Mouse (Mus musculus) liver, embryonic 11.5 days (tissue): ENCODE measurements at regions not wholly inside any gene's neighbourhood (a gene's known extent, or its start where the extent isn't known, plus 50 kb on each side); places are given as distances from the start of the nearest gene placed in this dataset.

Experiments used
- ATAC-seq: fragments of 200-750 bp; cut with Nextera tagmentation; replicated peaks from 2 replicates; pipeline ENCODE4 v1.8.0; 2017; ENCODE audit warnings: moderate number of reproducible peaks, mild to moderate bottlenecking, moderate TSS enrichment, moderate library complexity; ENCODE audit not compliant: low FRiP score
- DNase-seq: peaks from one replicate; pipeline ENCODE4 v3.0.0-alpha.2; 2017; ENCODE audit warnings: low spot score
- H3K27ac ChIP-seq: fragments of 300-500 bp; sonication (generic); 2 replicates; pipeline ENCODE4 v1.5.1; 2014; ENCODE audit warnings: mild to moderate bottlenecking, low read depth, low read length, control low read depth
- H3K27me3 ChIP-seq: fragments of 300-500 bp; sonication (generic); replicated peaks from 2 replicates; pipeline ENCODE4 v1.6.1; 2014; ENCODE audit warnings: low read length, mixed read lengths; ENCODE audit not compliant: control insufficient read depth, insufficient read depth
- H3K36me3 ChIP-seq: fragments of 300-500 bp; sonication (generic); 2 replicates; pipeline ENCODE4 v1.6.1; 2014; ENCODE audit warnings: mild to moderate bottlenecking, low read length, moderate library complexity, mixed read lengths; ENCODE audit not compliant: control insufficient read depth, insufficient read depth
- H3K4me1 ChIP-seq: fragments of 300-500 bp; sonication (generic); replicated peaks from 2 replicates; pipeline ENCODE4 v1.6.1; 2014; ENCODE audit warnings: low read length, mixed read lengths; ENCODE audit not compliant: control insufficient read depth, insufficient read depth
- H3K4me2 ChIP-seq: fragments of 300-500 bp; sonication (generic); 2 replicates; pipeline ENCODE4 v1.6.1; 2014; ENCODE audit warnings: mild to moderate bottlenecking, control low read depth, moderate library complexity
- H3K4me3 ChIP-seq: fragments of 300-500 bp; sonication (generic); 2 replicates; pipeline ENCODE4 v1.5.1; 2014; ENCODE audit warnings: low read depth, low read length, control low read depth
- H3K9ac ChIP-seq: fragments of 300-500 bp; sonication (generic); 2 replicates; pipeline ENCODE4 v1.6.1; 2014; ENCODE audit warnings: low read depth, low read length, control low read depth
- H3K9me3 ChIP-seq: fragments of 300-500 bp; sonication (generic); 2 replicates; pipeline ENCODE4 v1.6.1; 2016; ENCODE audit warnings: low read length, inconsistent platforms, mixed read lengths; ENCODE audit not compliant: control insufficient read depth
- WGBS: fragments of 180-500 bp; shearing (Covaris S2); extraction: QIAGEN DNeasy Blood & Tissue Kit; methylation state at CpG from one replicate; pipeline ENCODE4 v1.1.7; 2014; 5-methylcytosine and 5-hydroxymethylcytosine counted together

DNA sequence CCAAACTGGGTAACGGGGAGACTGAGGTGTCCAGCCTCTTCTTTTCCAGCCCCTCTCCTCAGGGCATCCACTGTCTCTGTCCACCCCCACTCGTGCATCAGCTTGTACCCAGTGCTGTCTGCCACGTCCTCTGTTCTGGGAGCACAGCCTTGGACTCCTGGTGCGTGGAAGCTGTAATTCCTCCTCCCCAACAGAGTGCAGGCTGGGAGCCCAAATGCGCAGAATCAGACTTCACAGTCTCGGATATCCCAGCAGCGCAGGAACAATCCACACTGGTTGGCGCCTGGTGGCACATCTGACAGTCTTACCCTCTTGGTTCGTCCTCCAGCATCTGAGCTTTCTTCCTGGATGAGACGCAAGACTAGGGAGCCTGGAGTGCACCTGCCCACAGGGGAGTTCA lies 61.9 kb upstream of the Ipo5 start:
- Histone ChIP-seq H3K36me3 (no peaks in the 10 kb centered on the region), H3K4me3 (no peak overlapping the region), H3K9ac (no peak overlapping the region), H3K4me1 (no peaks in the 10 kb centered on the region; the same call in 1 of the 2 replicates), H3K27ac (no peak overlapping the region), H3K9me3 (no peaks in the 10 kb centered on the region), H3K27me3 (no peaks in the 10 kb centered on the region), H3K4me2 (no peak overlapping the region)
- ATAC-seq (no peak), DNase-seq (no peak)
- WGBS, result 74% methylated on average over 10 of the region's 10 CpGs

GRCm38 (mm10) chr14:120853643-120854042 lies 57.4 kb upstream of the Ipo5 start:
- no peak overlapping the region for H3K27ac ChIP-seq
- H3K27me3 ChIP-seq, result no peaks in the 10 kb centered on the region
- H3K36me3 ChIP-seq, result no peaks in the 10 kb centered on the region
- H3K9me3 ChIP-seq, result no peaks in the 10 kb centered on the region
- no peak overlapping the region for H3K4me2 ChIP-seq
- no peak overlapping the region for H3K9ac ChIP-seq
- DNase-seq (no peak), ATAC-seq (no peak)
- 76% methylated on average over 5 of the region's 5 CpGs for WGBS
- no peaks in the 10 kb centered on the region for H3K4me1 ChIP-seq
- no peak overlapping the region for H3K4me3 ChIP-seq

GRCm38 (mm10) chr14:120854559-120854958 lies 56.5 kb upstream of the Ipo5 start:
- Histone ChIP-seq H3K27ac (no peak overlapping the region), H3K4me2 (no peak overlapping the region), H3K9me3 (no peaks in the 10 kb centered on the region), H3K27me3 (no peaks in the 10 kb centered on the region), H3K4me3 (no peak overlapping the region), H3K9ac (no peak overlapping the region), H3K36me3 (no peaks in the 10 kb centered on the region), H3K4me1 (no peaks in the 10 kb centered on the region)
- ATAC-seq, result no peak
- WGBS, result 77% methylated on average over 7 of the region's 7 CpGs
- no peak for DNase-seq

- ATAC-seq, result no peak
- H3K4me2 ChIP-seq, result no peak overlapping the region
- no peak for DNase-seq
- no peak overlapping the region for H3K9ac ChIP-seq
- no peaks in the 10 kb centered on the region for H3K9me3 ChIP-seq
- no peaks in the 10 kb centered on the region for H3K27me3 ChIP-seq
- no peaks in the 10 kb centered on the region for H3K36me3 ChIP-seq
- no peak overlapping the region for H3K27ac ChIP-seq
- H3K4me3 ChIP-seq, result no peak overlapping the region
- WGBS, result 91% methylated on average over 13 of the region's 13 CpGs
- no peaks in the 10 kb centered on the region for H3K4me1 ChIP-seq
Observed at GRCm38 (mm10) chr14:120855181-120855580, 55.8 kb upstream of the Ipo5 start.
